Mouse (Mus musculus): Measurements from ENCODE around the gene Sap30bp.

GRCm38 (mm10) chr11:115964977-115965604 is 32.0 kb downstream of the Sap30bp start:
- TF ChIP-seq CTCF (IDR thresholded peaks at IDR 0.05; ENCODE audit: low read depth, low read length): no peak
- TF ChIP-seq POLR2A (IDR thresholded peaks at IDR 0.05; ENCODE audit: insufficient read depth, low read length): no peak
- TF ChIP-seq EP300 (IDR thresholded peaks at IDR 0.05; ENCODE audit: insufficient read depth, low read depth, low read length): no peak
